Mouse (Mus musculus) testis, postnatal 14 days (tissue): Measurements from ENCODE around the gene Kcnc3.

Experiments
- DNase-seq: peaks from one replicate; pipeline ENCODE4 v3.0.0; 2021; ENCODE audit warnings: low spot score

The Kcnc3 gene

DNA sequence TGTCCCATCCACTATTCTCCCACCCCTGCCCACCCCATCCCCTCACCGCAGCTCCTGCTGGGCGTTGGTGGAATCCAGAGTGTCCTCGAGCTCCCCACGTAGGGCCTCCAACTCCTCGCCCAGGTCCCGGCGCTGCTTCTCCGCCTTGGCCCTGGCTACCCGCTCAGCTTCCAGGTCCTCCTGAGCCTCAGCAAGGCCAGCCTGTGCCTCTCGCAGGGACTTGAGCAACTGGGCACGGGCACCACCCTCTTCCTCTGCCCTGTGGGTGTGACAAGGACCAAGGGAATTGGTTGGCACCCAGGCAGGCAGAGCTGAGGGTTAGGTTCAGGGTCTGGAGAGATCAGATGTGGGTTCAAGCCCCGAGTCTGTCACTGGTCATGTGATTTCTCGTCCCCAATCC, 36.5 kb downstream of the Kcnc3 start:
- DNase-seq: no peak

DNA sequence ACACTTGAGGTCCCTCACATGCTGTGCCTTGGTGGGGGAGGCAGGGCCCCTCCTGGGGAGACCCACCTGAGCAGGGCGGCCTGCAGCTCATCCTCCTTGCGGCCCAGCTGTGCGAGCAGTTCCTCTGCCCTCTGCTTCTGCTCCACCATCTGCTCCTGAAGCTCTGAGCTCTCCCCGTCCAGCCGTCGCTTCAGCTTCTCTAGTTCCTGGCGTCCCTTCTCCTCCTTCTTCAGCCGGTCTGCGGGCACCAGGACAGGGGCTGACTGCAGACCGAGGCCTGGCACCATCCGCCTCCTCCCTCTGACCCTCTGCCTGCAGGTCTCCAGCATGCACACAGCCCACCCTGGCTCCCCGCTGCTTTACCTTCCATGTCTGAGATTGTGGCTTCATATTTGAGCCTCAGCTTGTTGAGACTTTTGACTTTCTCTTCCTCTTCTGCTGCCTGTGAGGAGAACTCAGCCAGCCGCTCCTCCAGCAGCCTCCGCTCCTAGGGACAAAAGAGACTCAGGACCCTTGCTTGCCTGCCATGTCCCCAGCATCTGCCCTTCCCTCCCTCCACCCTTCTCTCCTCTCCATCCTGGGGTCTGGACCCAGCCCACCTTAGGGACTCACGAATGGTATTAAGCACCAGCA, 38.1 kb downstream of the Kcnc3 start:
- DNase-seq: no peak

DNA sequence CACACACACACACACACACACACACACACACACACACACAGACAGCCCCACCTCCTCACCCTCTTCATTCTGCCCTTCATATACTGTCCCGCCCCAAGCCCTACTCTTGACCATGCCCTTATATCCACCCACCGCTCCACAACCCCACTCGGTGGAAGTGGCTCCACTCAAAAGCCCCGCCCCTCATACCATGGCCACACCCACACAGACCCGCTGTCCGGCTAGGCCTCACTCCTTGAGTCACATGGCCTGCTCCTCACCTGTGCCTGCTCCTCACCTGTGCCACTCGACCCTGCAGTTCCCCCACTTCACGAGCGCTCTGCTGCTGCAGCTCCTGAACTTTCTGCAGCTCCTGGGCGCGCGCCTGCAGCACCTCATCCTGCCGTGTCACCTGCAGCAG, 40.0 kb downstream of the Kcnc3 start:
- DNase-seq: no peak

DNA sequence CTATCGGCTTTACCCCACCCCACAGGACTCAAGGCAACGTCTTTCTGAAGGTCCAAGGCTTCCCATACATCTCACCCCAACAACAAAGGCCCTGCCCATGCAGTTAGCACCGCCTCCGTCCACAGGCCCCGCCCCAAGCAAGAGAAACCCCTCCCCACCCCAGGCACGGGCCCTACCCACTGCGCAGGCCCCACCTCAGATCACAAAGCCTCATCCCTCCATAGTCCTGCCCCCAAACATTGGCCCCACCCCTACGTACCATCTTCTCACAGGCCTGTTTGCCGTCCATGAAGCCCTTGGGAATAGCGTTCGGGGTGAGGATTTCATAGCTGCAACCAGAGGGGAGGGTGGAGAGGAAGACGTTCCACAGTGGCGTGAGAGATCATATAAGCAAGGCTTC, 42.2 kb downstream of the Kcnc3 start:
- DNase-seq: no peak

DNA sequence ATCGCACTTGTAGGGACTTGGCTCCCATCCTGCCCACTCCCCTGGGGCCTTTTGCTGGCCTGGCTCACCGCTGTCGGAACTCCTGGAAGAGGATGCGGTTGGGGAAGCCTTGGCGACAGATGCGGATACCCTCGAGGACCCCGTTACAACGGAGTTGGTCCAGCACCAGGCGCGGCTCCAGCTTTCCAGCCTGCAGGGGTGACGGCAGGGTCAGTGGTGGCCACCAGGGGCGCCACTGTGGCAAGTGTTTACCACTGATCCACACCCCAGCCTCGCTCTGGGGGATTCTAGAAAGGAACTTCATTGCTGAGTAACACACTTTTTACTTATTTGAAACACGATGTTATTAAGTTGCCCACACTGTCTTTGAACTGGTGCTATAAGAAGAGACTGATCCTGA, 42.9 kb downstream of the Kcnc3 start:
- no peak for DNase-seq

DNA sequence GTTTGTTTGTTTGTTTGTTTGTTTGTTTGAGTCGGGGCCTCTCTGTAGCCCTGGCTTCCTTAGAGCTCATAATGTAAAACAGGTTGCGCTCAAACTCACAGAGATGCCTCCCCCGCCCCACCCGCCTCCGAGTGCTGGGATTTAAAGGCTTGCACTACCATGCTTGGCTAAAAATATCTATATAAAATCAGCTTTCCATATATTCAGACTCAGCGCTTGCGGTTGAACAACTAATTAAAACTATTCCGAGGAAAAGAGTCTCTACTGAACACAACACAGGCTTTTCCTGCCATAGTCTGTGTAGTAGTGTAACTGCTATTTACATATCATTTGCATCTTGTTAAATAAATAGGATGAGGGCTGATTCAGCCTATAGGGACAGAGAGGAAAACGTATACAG, 46.2 kb downstream of the Kcnc3 start:
- no peak for DNase-seq

DNA sequence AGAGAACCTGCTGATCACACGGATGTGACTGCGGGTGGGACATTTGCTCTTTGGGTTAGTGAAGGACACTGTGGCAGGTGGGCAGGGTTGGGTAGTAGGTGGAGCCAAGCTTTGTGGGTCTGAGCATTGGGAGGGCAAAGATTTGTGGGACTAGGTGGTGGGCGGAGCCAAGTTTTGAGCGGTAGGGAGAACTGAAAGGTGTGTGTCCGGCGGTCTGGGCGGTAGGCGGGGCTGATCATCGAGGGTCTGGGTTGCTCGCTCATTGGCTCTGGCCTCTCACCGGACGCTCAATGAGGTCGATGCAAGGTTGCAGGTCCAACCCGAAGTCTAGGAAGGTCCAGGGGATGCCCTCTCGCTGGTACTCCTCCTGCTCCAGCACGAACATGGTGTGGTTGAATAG, 48.2 kb downstream of the Kcnc3 start:
- DNase-seq: no peak

DNA sequence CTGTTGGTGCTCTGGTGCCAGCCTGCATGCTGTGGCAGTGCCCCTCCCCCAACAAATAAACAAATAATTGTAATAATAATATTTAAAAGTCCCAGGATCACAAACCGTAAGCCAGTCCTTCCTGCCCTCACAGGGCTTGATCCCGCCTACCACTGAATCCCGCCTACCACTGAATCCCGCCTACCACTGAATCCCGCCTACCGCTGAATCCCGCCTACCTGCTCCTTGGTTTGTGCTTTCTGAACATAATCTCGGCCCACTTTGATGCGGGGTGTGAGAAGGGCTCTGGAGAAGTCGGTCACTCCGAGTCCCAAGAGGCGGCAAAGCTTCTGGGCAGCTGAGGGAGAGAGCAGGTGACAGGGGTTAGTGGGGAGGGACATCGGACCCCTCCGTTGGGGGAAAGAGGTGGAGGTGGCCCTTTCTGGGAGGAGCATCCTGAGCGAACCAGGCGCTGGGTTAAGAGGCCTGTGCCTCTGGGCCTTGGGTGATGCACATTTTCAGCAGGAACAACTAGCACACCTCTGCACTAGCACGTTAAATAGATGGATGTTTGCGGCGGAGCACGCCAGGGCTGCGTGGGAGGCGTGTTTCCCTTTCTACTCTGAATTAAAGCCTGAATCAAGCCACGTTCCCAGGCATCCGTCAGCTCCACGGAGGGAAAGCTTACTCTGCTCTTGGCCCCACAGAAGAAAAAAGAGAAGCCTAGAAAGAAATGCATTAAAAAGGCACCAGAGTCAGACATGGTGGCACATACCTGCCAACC, 50.6 kb downstream of the Kcnc3 start:
- DNase-seq: no peak

DNA sequence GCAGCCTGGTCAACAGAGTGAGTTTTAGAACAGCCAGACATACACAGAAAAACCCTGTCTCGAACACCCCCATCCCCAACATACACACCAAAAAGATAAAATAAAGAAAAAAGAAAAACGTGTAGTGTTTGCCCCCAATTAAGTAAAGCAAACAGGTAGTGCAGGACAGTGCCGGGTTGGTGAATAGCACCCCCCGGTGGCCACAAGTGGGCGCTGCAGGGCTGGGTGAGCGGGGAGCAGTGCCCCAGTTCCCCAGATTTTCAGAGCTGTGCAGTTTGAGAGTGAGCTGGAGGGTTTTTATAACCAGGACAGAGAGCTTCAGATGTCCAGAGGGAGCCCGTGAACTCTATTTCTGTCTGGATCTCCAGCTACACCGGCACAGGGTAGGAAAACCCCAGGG, 51.4 kb downstream of the Kcnc3 start:
- DNase-seq: no peak

DNA sequence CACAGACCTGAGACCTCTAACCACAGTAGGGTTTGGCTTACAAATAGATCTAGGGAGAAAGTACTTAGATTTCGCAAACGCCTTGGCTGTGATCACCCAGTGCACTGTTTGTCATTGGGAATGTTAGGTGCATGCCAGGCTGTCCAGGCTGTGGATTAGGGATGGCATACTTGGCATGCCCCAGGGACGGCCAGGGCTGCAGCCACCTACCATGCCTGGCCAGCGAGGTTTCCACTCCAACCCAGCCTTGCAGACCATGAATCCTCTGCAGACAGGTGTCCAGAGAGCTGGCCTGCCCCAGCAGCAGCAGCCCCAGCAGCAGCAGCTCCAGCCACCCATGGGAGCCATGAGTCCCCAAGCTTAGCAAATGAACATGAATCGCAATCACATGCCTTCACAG, 54.8 kb downstream of the Kcnc3 start:
- no peak for DNase-seq

DNA sequence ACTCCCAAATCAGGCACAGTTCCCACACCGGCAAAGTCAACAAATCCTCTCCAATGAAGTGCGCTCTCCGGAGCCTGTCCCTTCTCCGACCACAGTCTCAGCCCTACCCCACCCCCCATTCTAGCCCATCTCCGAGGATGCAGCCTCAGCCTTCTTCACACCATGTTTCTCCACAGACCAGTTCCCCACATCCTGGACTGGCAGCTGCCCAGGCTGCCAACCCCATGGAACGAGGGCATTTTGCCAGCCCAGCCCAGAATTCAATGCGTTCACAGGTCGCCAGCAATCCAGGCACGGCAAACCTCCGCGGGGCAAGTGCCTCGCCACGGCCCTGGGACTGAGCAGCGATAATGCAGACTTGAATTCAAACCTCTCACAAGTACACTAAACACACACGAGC, 55.5 kb downstream of the Kcnc3 start:
- no peak for DNase-seq

DNA sequence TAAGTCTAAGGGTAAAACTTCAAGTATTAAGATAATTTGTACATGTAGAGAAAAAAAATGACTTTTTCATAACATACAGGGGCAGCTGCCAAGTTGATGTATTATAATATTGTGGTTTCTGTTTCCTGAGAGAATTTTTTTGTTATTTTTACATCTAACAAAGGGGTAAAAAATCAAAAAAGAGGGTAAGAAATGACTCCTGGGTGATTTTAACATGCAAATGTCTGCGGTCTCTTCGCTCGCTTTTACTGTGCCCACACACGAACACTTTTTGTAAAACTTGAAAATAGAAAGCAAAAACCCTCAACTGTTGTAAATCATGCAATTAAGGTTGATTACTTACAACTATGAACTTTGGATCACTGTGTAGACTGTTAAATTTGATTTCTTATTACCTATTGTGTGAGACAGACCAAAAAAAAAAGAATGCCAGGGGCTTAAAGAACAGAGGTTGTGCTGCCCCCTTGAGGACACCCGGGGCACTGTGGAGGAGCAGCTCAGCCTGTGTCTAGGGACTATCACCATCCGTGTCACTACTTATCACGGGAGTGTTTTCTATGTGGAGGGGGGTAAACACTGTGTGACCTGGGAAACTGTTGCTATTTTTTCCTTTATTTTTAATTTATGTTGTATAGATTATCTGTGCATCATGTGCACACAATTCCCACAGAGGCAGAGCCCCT, 56.7 kb downstream of the Kcnc3 start:
- no peak for DNase-seq

DNA sequence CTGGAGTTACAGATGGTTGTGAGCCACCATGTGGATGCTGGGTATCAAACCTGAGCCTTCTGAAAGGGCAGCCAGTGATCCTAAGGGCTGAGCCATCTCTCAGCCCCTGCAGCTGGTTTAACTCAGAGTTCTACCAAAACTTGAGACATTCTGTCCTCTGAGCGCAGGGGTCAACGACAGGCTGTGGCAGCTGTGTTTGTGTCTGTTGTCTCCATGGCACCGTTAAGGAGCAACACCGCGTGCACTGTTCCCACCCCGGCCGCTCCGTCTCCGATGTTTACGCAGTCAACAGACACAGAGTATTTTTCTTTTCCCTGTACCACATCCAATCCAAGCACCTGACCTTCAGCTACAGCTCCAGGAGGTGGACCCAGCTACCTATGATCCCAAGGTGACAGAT, 57.3 kb downstream of the Kcnc3 start:
- no peak for DNase-seq

DNA sequence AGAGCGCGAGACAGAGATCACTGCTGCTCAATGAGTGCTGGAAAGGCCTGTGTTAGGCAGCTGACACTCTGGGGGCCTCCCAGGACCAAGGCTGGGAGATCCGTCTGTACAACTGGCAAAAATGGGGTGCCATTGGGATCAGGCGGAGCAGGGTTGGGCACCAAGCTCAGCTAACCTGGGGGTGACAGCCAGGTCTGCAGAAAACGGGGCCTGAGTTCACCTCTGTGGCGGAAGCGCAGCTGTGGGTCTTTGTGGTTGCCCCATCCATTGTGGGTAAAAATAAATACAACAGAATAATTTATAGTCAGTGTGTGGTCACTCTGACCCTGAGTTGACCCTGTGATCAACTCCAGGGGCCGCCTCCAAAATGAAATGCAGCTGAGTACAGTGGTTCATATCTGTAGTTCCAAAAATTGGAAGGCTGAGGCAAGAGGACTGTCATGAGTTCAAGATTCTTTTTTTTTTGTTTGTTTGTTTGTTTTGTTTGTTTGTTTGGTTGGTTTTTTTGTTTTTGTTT, 58.7 kb downstream of the Kcnc3 start:
- no peak for DNase-seq

DNA sequence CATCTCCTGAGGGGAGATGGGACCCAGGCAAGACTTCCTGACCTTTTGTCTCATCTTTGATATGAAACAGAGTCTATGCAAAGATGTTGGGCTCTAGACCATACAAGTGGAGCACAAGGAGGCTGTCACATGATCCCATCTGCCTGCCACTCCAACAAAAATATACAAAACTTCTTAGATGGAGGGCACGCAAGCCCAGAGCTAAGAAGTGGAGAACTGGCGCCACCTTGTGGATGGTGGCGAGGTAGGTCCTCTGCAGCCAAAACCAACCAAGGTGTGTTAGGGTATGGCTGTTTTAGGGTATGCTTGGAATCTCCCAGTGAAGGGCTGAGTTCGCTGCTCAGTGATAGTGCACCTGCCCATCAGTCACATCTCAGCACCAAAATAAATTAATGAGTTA, 59.5 kb downstream of the Kcnc3 start:
- DNase-seq: no peak

DNA sequence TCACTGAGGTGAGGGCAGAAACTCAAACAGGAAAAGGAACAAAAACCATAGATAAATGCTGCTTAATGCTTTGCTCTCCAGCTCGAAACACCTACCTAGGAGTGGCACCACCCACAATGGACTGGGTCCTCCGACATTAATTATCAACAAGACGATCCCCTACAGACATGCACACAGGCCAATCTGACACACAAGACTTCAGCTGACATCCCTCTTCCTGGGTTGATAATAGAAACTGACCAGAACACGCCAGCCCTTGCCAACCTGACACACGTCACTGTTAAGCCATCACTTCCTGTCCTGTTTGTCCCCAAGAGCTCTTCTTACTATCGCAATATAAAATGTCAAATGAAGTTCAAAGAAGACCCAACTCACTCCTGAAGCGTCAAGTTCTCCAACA, 61.0 kb downstream of the Kcnc3 start:
- DNase-seq: no peak

DNA sequence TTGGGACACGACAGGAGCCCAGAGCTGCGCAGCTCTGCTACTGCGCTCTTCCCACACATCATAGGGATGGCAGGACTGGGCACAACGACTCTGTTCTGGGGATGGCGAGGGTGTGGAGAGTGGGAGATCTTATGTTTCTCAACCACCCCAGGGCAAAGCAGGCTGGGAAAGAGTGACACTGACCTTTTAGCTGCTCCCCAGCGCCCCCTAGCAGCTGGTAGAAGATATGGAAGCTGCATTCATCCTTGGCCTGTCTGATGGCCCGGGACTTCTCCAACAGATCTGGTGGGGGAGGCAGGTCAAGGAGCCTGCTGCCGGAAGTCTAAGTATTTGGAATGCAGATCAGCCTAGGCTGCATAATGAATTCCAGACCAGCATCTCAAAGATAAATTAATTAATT, 63.3 kb downstream of the Kcnc3 start:
- no peak for DNase-seq
